Mouse (Mus musculus) MEL (cell line): ENCODE data around the gene Uvssa.

Experiments
- CTCF ChIP-seq, 3 experiments: IDR thresholded peaks in 2 of 3; conservative IDR thresholded peaks in 1 of 3; 2 replicates each; pipeline ENCODE4 v1.5.1; 2011 to 2012; ENCODE audit warnings: low read length in 3 of 3, low read depth in 2 of 3, mild to moderate bottlenecking in 2 of 3, improper control_type of control experiment in 1 of 3, inconsistent platforms in 1 of 3, mixed read lengths in 1 of 3, moderate library complexity in 1 of 3; ENCODE audit not compliant: control insufficient read depth in 1 of 3, insufficient read depth in 1 of 3, poor library complexity in 1 of 3, severe bottlenecking in 1 of 3
- ELF1 ChIP-seq: IDR thresholded peaks from 2 replicates; pipeline ENCODE4 v1.6.1; 2014; ENCODE audit warnings: low read depth, mild to moderate bottlenecking, inconsistent platforms, low read length, improper control_type of control experiment, moderate library complexity
- POLR2A ChIP-seq, 2 experiments: IDR thresholded peaks; 2 replicates each; pipeline ENCODE4 v1.6.1; 2011 to 2012; ENCODE audit warnings: low read length in 2 of 2, mild to moderate bottlenecking in 2 of 2, control low read depth in 1 of 2, improper control_type of control experiment in 1 of 2, low read depth in 1 of 2, moderate library complexity in 1 of 2; ENCODE audit not compliant: control insufficient read depth in 1 of 2, insufficient read depth in 1 of 2, poor library complexity in 1 of 2
- POLR2AphosphoS5 ChIP-seq: IDR thresholded peaks from 2 replicates; pipeline ENCODE4 v1.6.1; 2012; ENCODE audit warnings: low read depth, borderline replicate concordance, mild to moderate bottlenecking, inconsistent platforms, low read length, moderate library complexity, mixed read lengths

DNA sequence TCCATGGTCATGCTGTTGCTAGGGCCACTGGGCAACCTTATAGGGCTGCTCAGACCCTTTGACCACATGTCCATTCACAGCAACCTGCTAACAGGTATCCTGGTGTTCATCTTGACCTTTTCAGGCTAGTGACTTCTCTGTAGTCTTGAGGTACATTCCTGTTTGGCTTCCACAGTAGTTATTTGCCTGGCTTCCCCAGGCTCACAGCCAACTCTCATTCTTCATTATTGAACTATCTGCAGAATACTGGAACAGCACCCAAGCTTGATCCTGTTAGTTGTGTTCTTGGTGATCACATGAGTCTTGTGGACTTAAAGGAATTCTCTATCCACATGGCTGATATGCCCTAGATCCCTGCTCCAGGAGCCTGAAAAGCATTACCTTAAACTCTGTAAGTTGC lies 34.8 kb upstream of the Uvssa start:
- TF ChIP-seq ELF1, result no peak
- no peak for TF ChIP-seq POLR2A (IDR thresholded peaks at IDR 0.05; ENCODE audit: control insufficient read depth in 1 of 2, insufficient read depth in 1 of 2, low read depth in 1 of 2, low read length in 2 of 2, poor library complexity in 1 of 2)
- no peak for TF ChIP-seq CTCF (IDR thresholded peaks at IDR 0.05 in 2 of 3, conservative IDR thresholded peaks at IDR 0.05 in 1 of 3; ENCODE audit: control insufficient read depth in 1 of 3, insufficient read depth in 1 of 3, low read depth in 2 of 3, low read length in 3 of 3, poor library complexity in 1 of 3, severe bottlenecking in 1 of 3)
- no peak for TF ChIP-seq POLR2AphosphoS5
